Mouse (Mus musculus): ENCODE results near the gene Atp8b2.
A peak's percentile ranks its signal among the peaks of the same experiment; 100 is the strongest.

The Atp8b2 gene

GRCm38 (mm10) chr3:89963221-89963763 is at the start of gene Atp8b2:
Atp8b2 (minus strand) TSS chr3:89963508.
- DNase-seq (ENCODE audit: low spot score) = peak; percentile 83

DNA sequence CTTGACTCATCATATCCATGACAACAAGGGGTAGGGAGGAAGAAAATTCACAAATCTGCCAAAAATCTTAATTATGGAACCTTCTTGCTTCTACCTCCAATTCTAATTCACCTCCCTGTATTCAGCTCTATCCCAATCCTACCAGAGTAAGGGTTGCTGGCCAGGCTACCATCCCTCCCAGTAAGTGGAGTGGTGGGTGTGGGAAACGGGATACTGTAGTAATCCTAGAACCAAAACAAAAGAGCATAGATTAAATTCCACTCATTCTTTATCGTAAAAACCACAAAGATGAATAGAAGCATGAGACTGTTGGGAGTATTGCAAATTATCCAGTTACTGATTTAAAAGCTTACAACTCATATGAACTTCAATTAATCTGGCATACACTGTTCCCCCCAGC is 47.0 kb upstream of the Atp8b2 start:
- DNase-seq (ENCODE audit: low spot score) = no peak

DNA sequence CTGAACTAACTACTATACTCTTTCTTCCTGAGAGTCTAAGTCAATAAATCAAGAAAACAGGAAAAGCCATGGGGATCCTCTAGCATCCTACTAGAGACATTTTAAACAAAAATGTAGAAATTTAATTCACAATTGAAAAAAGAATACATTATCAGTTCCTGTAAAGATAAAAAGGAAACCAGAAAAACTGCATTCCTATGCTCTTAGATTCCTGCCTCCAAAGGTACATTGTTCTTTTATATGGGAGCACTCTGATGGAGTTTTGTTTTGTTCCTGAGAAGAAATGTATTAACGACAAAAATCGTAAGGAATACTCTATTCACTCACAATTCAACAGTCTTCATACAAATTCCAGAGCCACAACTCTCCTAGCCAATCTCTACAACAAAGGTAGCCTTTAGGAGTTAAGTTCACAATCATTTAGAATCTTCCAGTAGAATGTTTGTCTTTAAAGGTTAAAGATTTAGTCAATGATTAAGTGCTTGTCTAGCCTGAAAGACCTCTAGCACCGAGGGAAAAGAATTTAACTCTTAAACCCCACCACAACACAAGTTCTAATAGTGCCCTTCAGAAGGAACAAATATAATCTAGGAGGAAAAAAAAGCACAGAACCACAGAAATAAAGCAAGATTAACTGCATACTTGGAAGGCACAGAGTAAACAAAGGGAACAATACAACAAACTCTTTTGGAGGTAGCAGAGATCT is 40.9 kb upstream of the Atp8b2 start:
- DNase-seq (ENCODE audit: low spot score) = no peak

- no peak for DNase-seq (ENCODE audit: low spot score)
These were observed 36.5 kb upstream of the Atp8b2 start for GRCm38 (mm10) chr3:89999830-90000229.

DNA sequence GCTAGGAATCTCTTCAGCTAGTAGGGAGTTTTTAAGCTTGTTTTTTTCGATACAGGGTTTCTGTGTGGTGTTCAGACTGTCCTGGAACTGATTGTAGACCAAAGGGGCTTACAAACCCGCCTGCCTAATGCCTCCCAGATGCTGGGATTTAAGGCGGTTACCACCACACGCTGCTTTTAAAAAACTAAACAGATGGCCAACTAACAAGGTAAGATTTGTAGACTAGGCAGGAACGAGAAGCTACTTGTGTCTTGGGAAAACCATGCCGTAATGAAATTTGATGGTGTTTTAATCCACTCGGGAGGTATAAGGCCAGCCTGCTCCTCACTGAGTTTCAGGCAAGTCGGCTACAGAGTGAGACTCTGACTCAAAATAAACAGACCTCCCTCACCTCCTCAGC is 35.8 kb upstream of the Atp8b2 start:
- DNase-seq (ENCODE audit: low spot score) = no peak

DNA sequence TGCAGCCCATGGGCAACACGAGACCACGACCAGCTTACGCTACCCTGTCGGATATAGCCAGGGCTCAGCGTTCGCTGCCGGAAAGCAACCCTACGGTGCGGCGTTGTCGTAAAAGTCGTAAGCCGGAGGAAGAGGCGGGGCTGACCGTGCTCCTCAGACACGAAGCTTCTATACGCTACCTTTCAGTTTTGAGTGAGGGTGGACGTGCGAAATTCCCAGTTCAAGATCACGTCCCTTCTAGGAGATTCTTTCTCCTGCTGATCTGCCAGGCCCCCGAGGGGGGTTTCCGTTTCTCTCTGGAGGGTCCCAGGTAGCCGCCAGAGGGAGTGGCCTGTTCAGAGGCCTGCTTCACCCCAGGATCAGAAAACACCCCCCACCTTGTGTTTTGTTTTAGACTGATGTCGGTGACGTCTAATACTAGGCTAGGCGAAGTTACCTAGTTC is 35.3 kb upstream of the Atp8b2 start, which contains the start of gene Hax1:
TSS of gene Hax1 (minus strand) at position 169 of the 443 bp plus-strand sequence.
- DNase-seq (ENCODE audit: low spot score) = peak; percentile 93

GRCm38 (mm10) chr3:89997791-89998495 is 34.6 kb upstream of the Atp8b2 start:
- DNase-seq (ENCODE audit: low spot score) = no peak

GRCm38 (mm10) chr3:89994807-89995515 is 31.7 kb upstream of the Atp8b2 start:
- no peak for DNase-seq (ENCODE audit: low spot score)

- no peak for DNase-seq (ENCODE audit: low spot score)
These were observed 24.5 kb upstream of the Atp8b2 start for GRCm38 (mm10) chr3:89987822-89988221.

GRCm38 (mm10) chr3:89987211-89987610 is 23.9 kb upstream of the Atp8b2 start:
- DNase-seq (ENCODE audit: low spot score) = no peak

- no peak for DNase-seq (ENCODE audit: low spot score)
These were observed 19.1 kb upstream of the Atp8b2 start for GRCm38 (mm10) chr3:89982426-89982825.

- no peak for DNase-seq (ENCODE audit: low spot score)
These were observed 13.6 kb upstream of the Atp8b2 start for GRCm38 (mm10) chr3:89976859-89977258.

DNA sequence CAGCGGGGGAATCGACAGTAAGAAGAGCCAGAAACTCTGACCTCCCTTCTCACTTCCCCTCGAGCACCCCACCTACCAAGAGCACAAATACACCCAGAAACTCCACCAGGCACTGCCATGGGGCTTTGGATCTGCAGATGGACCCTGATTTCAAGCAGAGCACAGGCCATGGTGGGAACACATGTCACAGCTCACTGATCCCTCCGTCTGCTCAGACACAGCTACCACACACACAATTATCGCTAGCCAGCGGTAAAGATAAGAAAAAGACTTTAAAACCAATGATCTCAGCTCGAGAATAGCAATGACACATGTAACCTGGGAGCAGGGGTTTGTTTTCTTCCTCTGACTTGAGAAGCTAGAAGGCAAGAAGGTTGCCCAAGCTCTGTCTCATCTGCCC is 5.2 kb upstream of the Atp8b2 start:
- DNase-seq (ENCODE audit: low spot score) = no peak

- no peak for DNase-seq (ENCODE audit: low spot score)
These were observed 3.6 kb upstream of the Atp8b2 start for GRCm38 (mm10) chr3:89966946-89967345.

GRCm38 (mm10) chr3:89965972-89966371 is 2.7 kb upstream of the Atp8b2 start:
- DNase-seq (ENCODE audit: low spot score) = no peak

DNA sequence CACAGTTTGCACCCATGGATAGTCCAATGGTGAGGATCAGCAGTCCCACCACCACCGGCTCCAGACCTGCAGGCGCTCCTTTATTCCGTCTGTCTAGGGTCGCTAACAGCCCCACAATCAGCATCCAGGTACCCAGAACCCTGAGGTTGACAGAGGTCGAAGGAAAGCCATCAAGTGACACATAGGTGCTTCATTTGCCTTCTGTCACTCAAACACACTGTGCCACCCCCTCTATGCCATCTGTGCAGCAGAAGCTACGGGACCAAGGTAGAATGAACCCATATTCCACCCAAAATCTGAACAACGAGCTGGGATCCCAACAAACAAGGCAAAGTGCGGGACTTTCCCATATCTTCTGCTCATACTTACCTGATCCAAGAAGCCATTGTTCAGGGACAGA is 2.2 kb upstream of the Atp8b2 start:
- DNase-seq (ENCODE audit: low spot score) = no peak

DNA sequence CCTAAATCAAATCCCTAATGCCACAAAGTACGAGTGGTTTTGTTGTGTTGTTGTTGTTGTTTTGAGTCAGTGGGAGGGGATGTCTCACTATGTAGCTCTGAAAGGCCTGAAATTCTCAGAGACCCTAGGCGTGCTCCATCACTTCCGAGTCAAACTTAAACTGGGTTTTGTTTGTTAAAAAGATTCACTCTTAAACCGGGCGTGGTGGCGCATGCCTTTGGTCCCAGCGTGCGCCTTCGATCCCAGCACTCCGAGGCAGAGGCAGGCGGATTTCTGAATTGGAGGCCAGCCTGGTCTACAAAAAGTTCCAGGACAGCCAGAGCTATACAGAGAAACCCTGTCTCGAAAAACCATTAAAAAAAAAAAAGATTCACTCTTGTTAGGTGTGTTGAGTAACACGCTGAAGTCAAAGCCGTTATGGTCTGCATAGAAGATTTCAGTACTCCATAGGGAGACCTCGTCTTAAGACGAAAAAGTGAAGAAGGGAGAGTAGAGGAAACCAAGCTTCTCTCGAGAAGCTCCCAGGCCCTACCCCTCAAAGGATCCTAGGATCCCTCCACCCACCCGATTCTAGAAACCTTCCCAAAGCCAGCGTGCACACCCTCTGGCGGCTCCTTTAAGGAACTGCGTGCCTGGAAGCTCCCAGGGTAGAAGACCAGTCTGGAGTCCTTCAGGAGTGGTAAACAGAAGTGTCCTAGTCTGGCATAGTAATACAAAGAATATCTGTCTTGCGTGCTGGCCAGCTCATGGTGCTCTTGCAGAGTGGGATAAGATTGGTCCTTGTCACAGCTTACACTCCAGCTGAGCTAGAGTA is 825 bp upstream of the Atp8b2 start:
- DNase-seq (ENCODE audit: low spot score) = peak; percentile 57

GRCm38 (mm10) chr3:89962751-89963220 is 522 bp downstream of the Atp8b2 start:
- no peak for DNase-seq (ENCODE audit: low spot score)

DNA sequence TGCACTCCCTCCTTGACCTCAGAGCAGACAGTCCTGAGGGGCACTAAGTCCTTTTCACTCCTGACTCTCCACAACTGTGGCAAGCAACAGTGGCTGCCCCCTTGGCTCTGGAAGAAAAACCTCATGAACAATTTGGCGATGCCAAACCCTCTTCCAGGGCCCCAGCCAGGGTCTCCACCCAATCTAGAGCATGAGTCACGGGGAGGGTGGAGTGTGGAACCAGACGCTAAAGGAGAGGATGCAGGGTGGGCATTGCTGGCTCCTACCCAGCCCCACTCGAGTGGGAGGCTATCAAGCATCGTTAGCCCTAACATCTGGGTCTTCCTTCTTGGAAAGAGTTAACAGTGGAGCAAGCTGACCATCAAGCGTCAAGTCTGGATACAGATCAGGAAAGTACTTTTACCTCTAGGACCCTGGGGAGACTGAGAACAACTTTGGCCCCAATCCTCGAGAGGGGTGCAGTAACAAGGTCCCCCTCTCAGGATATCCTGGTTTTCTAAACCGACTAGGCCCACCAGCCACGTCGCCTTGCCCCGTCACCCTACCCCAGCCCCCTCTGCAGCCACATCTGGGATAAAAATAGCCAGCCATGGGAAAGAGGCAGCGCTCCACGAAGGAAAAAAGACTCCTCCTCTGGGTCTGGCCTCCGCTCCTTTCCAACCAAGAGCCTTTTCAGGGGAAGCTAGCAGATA is 1.1 kb downstream of the Atp8b2 start:
- peak; percentile 40 for DNase-seq (ENCODE audit: low spot score)

DNA sequence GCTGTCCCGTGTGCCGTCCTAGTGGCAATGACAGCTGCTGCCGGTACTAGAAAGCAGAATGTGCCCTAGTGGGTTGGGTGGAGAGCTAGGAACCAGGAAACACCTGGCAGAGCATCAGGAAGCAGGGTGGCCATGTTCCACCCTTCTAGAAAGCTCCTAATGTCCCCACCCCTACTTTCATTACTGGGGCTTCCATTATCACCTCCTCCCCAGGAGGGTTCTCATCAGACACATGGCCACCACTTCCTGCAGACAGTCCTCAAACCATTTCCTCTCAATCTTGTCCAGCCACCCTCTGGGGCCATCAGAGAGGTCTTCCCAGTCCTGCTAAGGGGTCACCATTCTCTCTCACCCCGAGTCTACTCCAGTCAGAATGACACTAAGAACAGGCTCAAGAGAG is 1.9 kb downstream of the Atp8b2 start:
- DNase-seq (ENCODE audit: low spot score) = no peak

DNA sequence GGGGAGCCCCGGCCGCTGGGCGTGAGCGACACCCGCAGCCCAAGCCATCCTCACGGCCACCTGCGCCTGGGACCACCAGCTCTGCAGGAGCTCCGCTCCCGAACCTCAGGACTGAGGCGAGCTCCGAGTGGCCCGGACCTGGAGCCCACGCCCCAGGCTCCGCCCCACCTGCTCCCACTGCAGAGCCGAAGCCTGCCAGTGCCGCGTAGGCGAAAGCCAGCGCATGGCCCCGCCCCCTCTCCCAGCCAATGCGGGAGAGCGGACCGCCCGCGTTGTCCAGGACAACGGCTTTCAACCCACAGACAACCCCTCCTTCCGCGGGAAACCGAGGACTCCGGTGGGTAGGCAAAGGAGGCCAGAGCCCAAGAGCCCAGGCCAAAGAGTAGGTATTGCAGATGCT is 2.8 kb downstream of the Atp8b2 start:
- peak; percentile 92 for DNase-seq (ENCODE audit: low spot score)
